Mouse (Mus musculus): Measurements from ENCODE around the gene Cdk14. TPM values are rescaled to one million over a fixed set of nuclear protein-coding genes. Genes with fewer than 3 reads are reported as not detected.
"Not testable (repeated sequence)": the region's sequence is repeated elsewhere in the genome, so short reads cannot be mapped to it uniquely, and the experiment has no call there.

The Cdk14 gene
- polyA plus RNA-seq, 1 experiment = 3.1 TPM

GRCm38 (mm10) chr5:5330926-5331460 lies 89.1 kb downstream of the Cdk14 start:
- no peaks in the 10 kb centered on the region for H3K4me1 ChIP-seq (ENCODE audit: control insufficient read depth, insufficient read depth, low read length)
- no peak overlapping the region for H3K27ac ChIP-seq (ENCODE audit: control insufficient read depth, insufficient read depth, low read depth, low read length)
- H3K36me3 ChIP-seq (ENCODE audit: control insufficient read depth, insufficient read depth, low read length) = no peaks in the 10 kb centered on the region
- TF ChIP-seq CTCF (IDR thresholded peaks at IDR 0.05; ENCODE audit: control insufficient read depth, insufficient read depth, insufficient replicate concordance, low read depth, low read length) (no peak), POLR2A (IDR thresholded peaks at IDR 0.05; ENCODE audit: control insufficient read depth, low read depth, low read length) (no peak)
- no peaks in the 10 kb centered on the region for H3K27me3 ChIP-seq (ENCODE audit: control insufficient read depth, insufficient read depth, low read length)
- H3K4me3 ChIP-seq (ENCODE audit: control insufficient read depth, low read depth, low read length) = no peak overlapping the region

- H3K27me3 ChIP-seq (ENCODE audit: control insufficient read depth, insufficient read depth, low read length); H3K27ac ChIP-seq (ENCODE audit: control insufficient read depth, insufficient read depth, low read depth, low read length); H3K4me1 ChIP-seq (ENCODE audit: control insufficient read depth, insufficient read depth, low read length); H3K36me3 ChIP-seq (ENCODE audit: control insufficient read depth, insufficient read depth, low read length); H3K4me3 ChIP-seq (ENCODE audit: control insufficient read depth, low read depth, low read length): not testable (repeated sequence)
These were observed 91.1 kb downstream of the Cdk14 start for GRCm38 (mm10) chr5:5329018-5329417.

- H3K4me1 ChIP-seq (ENCODE audit: control insufficient read depth, insufficient read depth, low read length) = no peaks in the 10 kb centered on the region
- H3K27me3 ChIP-seq (ENCODE audit: control insufficient read depth, insufficient read depth, low read length) = no peaks in the 10 kb centered on the region
- H3K4me3 ChIP-seq (ENCODE audit: control insufficient read depth, low read depth, low read length) = no peak overlapping the region
- H3K27ac ChIP-seq (ENCODE audit: control insufficient read depth, insufficient read depth, low read depth, low read length) = no peak overlapping the region
- H3K36me3 ChIP-seq (ENCODE audit: control insufficient read depth, insufficient read depth, low read length) = no peaks in the 10 kb centered on the region
- no peak for TF ChIP-seq POLR2A (IDR thresholded peaks at IDR 0.05; ENCODE audit: control insufficient read depth, low read depth, low read length)
- TF ChIP-seq CTCF (IDR thresholded peaks at IDR 0.05; ENCODE audit: control insufficient read depth, insufficient read depth, insufficient replicate concordance, low read depth, low read length) = no peak
These were observed 93.4 kb downstream of the Cdk14 start for GRCm38 (mm10) chr5:5326716-5327115.

- peak; percentile 36; the same call in 1 of the 2 replicates for TF ChIP-seq CTCF (IDR thresholded peaks at IDR 0.05; ENCODE audit: control insufficient read depth, insufficient read depth, insufficient replicate concordance, low read depth, low read length)
- TF ChIP-seq POLR2A (IDR thresholded peaks at IDR 0.05; ENCODE audit: control insufficient read depth, low read depth, low read length) = no peak
- H3K36me3 ChIP-seq (ENCODE audit: control insufficient read depth, insufficient read depth, low read length) = no peaks in the 10 kb centered on the region
- no peaks in the 10 kb centered on the region for H3K27me3 ChIP-seq (ENCODE audit: control insufficient read depth, insufficient read depth, low read length)
- no peaks in the 10 kb centered on the region for H3K4me1 ChIP-seq (ENCODE audit: control insufficient read depth, insufficient read depth, low read length)
- H3K4me3 ChIP-seq (ENCODE audit: control insufficient read depth, low read depth, low read length) = no peak overlapping the region
- no peak overlapping the region for H3K27ac ChIP-seq (ENCODE audit: control insufficient read depth, insufficient read depth, low read depth, low read length)
These were observed 97.4 kb downstream of the Cdk14 start for GRCm38 (mm10) chr5:5322699-5323098.

GRCm38 (mm10) chr5:5320506-5321181 lies 99.5 kb downstream of the Cdk14 start:
- Histone ChIP-seq H3K36me3 (ENCODE audit: control insufficient read depth, insufficient read depth, low read length) (no peaks in the 10 kb centered on the region), H3K4me3 (ENCODE audit: control insufficient read depth, low read depth, low read length) (no peak overlapping the region)

GRCm38 (mm10) chr5:5319824-5320505 lies 100.1 kb downstream of the Cdk14 start:
- Histone ChIP-seq H3K4me3 (ENCODE audit: control insufficient read depth, low read depth, low read length) (no peak overlapping the region), H3K27ac (ENCODE audit: control insufficient read depth, insufficient read depth, low read depth, low read length) (no peak overlapping the region), H3K4me1 (ENCODE audit: control insufficient read depth, insufficient read depth, low read length) (no peaks in the 10 kb centered on the region), H3K36me3 (ENCODE audit: control insufficient read depth, insufficient read depth, low read length) (no peaks in the 10 kb centered on the region), H3K27me3 (ENCODE audit: control insufficient read depth, insufficient read depth, low read length) (no peaks in the 10 kb centered on the region)
- TF ChIP-seq POLR2A (IDR thresholded peaks at IDR 0.05; ENCODE audit: control insufficient read depth, low read depth, low read length) (no peak), CTCF (IDR thresholded peaks at IDR 0.05; ENCODE audit: control insufficient read depth, insufficient read depth, insufficient replicate concordance, low read depth, low read length) (no peak)

More at GRCm38 (mm10) chr5:5320506-5321181, 99.5 kb downstream of the Cdk14 start:
- no peak for TF ChIP-seq CTCF (IDR thresholded peaks at IDR 0.05; ENCODE audit: control insufficient read depth, insufficient read depth, insufficient replicate concordance, low read depth, low read length)
- TF ChIP-seq POLR2A (IDR thresholded peaks at IDR 0.05; ENCODE audit: control insufficient read depth, low read depth, low read length) = no peak
- Histone ChIP-seq H3K27me3 (ENCODE audit: control insufficient read depth, insufficient read depth, low read length) (no peaks in the 10 kb centered on the region), H3K27ac (ENCODE audit: control insufficient read depth, insufficient read depth, low read depth, low read length) (no peak overlapping the region), H3K4me1 (ENCODE audit: control insufficient read depth, insufficient read depth, low read length) (no peaks in the 10 kb centered on the region)

- Histone ChIP-seq H3K36me3 (ENCODE audit: control insufficient read depth, insufficient read depth, low read length) (no peaks in the 10 kb centered on the region), H3K27me3 (ENCODE audit: control insufficient read depth, insufficient read depth, low read length) (no peaks in the 10 kb centered on the region), H3K27ac (ENCODE audit: control insufficient read depth, insufficient read depth, low read depth, low read length) (no peak overlapping the region), H3K4me3 (ENCODE audit: control insufficient read depth, low read depth, low read length) (no peak overlapping the region), H3K4me1 (ENCODE audit: control insufficient read depth, insufficient read depth, low read length) (no peaks in the 10 kb centered on the region)
- TF ChIP-seq CTCF (IDR thresholded peaks at IDR 0.05; ENCODE audit: control insufficient read depth, insufficient read depth, insufficient replicate concordance, low read depth, low read length) = no peak
- TF ChIP-seq POLR2A (IDR thresholded peaks at IDR 0.05; ENCODE audit: control insufficient read depth, low read depth, low read length) = no peak
These were observed 105.8 kb downstream of the Cdk14 start for GRCm38 (mm10) chr5:5314270-5314669.

Data from testis, adult 2 months (tissue).